Mouse (Mus musculus) midbrain, embryonic 12.5 days (tissue): ENCODE data around the gene Krt76. TPM values are rescaled to one million over a fixed set of nuclear protein-coding genes. Genes with fewer than 3 reads are reported as not detected.
A peak's percentile ranks its signal among the peaks of the same experiment; 100 is the strongest.

Experiments used
- ATAC-seq: fragments of 200-750 bp; cut with Nextera tagmentation; 2 replicates; pipeline ENCODE4 v1.8.0; 2017; ENCODE audit warnings: low read depth, moderate TSS enrichment, moderate library complexity; ENCODE audit not compliant: low FRiP score
- H3K27ac ChIP-seq: fragments of 300-500 bp; sonication (generic); replicated peaks from 2 replicates; pipeline ENCODE4 v1.5.1; 2016; ENCODE audit warnings: mild to moderate bottlenecking
- H3K27me3 ChIP-seq: fragments of 300-500 bp; sonication (generic); 2 replicates; pipeline ENCODE4 v1.6.1; 2016; ENCODE audit warnings: mild to moderate bottlenecking
- H3K36me3 ChIP-seq: fragments of 300-500 bp; sonication (generic); 2 replicates; pipeline ENCODE4 v1.6.1; 2016
- H3K4me1 ChIP-seq: fragments of 300-500 bp; sonication (generic); 2 replicates; pipeline ENCODE4 v1.6.1; 2016
- H3K4me2 ChIP-seq: fragments of 300-500 bp; sonication (generic); replicated peaks from 2 replicates; pipeline ENCODE4 v1.6.1; 2016; ENCODE audit warnings: mild to moderate bottlenecking, moderate library complexity
- H3K4me3 ChIP-seq: fragments of 300-500 bp; sonication (generic); 2 replicates; pipeline ENCODE4 v1.5.1; 2016; ENCODE audit warnings: mild to moderate bottlenecking
- H3K9ac ChIP-seq: fragments of 300-500 bp; sonication (generic); replicated peaks from 2 replicates; pipeline ENCODE4 v1.6.1; 2016; ENCODE audit warnings: mild to moderate bottlenecking, moderate library complexity
- H3K9me3 ChIP-seq: fragments of 300-500 bp; sonication (generic); 2 replicates; pipeline ENCODE4 v1.6.1; 2016; ENCODE audit warnings: mild to moderate bottlenecking
- WGBS: fragments of 180-500 bp; shearing (Covaris S2); methylation state at CpG from one replicate; pipeline ENCODE4 v1.1.7; 2016; 5-methylcytosine and 5-hydroxymethylcytosine counted together
- polyA plus RNA-seq: library from polyadenylated mRNA; unstranded; fragments of >200 nt; fragmentation: Nextera tagmentation; extraction: Ambion mirVana; gene quantifications from 2 replicates; pipeline ENCODE4 v1.2.1, GENCODE M21; 2016

Gene Krt76
- polyA plus RNA-seq, 1 experiment from 2014 or later = not detected

DNA sequence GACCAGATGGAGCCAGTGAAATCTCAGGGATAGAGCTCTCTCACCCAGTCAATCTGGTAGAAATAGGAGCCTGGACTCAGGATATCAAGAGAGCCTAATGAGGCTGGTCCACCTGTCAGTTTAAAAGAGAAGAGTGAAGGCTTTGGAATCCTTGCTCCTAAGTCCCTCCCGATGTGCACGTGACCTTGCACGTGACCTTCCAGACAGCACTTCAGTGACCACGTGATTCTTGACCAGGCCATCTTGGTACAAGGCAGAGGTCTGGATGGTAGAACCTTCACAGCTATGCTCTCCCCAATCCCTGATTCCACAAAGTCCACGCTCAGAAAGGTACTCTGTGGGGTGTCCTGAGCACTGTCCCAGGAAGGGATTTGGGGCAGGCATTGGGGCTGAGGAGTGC, 12.1 kb upstream of the Krt76 start:
- ATAC-seq = no peak
- no peaks in the 10 kb centered on the region for H3K36me3 ChIP-seq
- no peak overlapping the region for H3K4me3 ChIP-seq
- no peaks in the 10 kb centered on the region for H3K27me3 ChIP-seq
- no peaks in the 10 kb centered on the region for H3K4me1 ChIP-seq
- no peak overlapping the region for H3K9ac ChIP-seq
- H3K9me3 ChIP-seq = no peaks in the 10 kb centered on the region
- H3K4me2 ChIP-seq = no peak overlapping the region
- WGBS = 88% methylated on average over 5 of the region's 5 CpGs
- no peak overlapping the region for H3K27ac ChIP-seq

- WGBS = 54% methylated on average over 12 of the region's 12 CpGs
- ATAC-seq = no peak
- Histone ChIP-seq H3K9me3 (no peaks in the 10 kb centered on the region), H3K27me3 (no peaks in the 10 kb centered on the region), H3K36me3 (no peaks in the 10 kb centered on the region), H3K4me2 (no peak overlapping the region), H3K4me1 (no peaks in the 10 kb centered on the region), H3K4me3 (no peak overlapping the region), H3K9ac (no peak overlapping the region), H3K27ac (no peak overlapping the region)
These were observed 9.7 kb upstream of the Krt76 start for GRCm38 (mm10) chr15:101902171-101903149.

DNA sequence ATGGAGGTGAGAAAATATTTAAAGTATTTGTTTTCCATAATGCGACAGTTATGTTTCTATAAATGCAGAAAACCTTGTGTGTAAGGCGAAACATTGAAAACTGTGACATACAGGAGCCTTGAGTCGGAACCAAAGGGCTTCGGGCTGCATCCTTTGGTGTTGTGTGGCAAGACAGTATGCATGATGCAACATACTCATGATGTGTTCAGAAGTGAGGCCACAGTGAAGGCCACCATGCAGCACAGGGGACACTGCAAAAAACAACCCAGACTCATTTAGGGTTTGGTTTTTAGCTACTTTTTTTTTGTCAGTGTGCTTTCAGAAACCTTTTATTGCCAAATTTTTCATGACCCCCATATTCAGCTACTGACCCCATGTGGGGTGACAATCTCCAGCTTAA, 2.5 kb upstream of the Krt76 start:
- WGBS = 95% methylated on average over 4 of the region's 4 CpGs
- Histone ChIP-seq H3K4me3 (no peak overlapping the region), H3K4me1 (no peaks in the 10 kb centered on the region), H3K9me3 (no peaks in the 10 kb centered on the region), H3K9ac (no peak overlapping the region), H3K27ac (no peak overlapping the region), H3K4me2 (no peak overlapping the region), H3K36me3 (no peaks in the 10 kb centered on the region), H3K27me3 (no peaks in the 10 kb centered on the region)
- no peak for ATAC-seq

DNA sequence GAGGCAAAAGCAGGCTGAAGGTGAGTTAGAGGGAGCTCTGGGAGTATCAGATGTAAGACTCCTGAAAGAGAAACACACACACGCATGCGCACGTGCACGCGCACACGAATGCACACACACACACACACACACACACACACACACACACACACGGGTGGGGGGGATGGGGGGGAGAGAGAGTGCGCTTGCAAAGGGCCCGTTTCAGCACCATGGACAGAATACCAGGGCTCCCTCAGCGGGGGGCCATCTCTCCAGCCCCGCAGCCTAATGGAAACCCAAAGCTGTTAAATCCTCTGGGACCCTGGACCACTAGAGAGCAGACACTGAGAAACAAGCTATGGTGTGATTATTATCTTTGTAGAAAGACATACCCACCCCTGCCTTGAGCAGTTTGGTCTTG, 12.9 kb downstream of the Krt76 start:
- H3K9ac ChIP-seq = no peak overlapping the region
- H3K4me2 ChIP-seq = no peak overlapping the region
- 0 out of 2 replicates have a peak, but pooled peaks cover under 1% of the 10 kb centered on the region for H3K27me3 ChIP-seq
- 22% methylated on average over 7 of the region's 11 CpGs for WGBS
- no peak overlapping the region for H3K4me3 ChIP-seq
- ATAC-seq = no peak
- no peak overlapping the region for H3K27ac ChIP-seq
- no peaks in the 10 kb centered on the region for H3K4me1 ChIP-seq
- no peaks in the 10 kb centered on the region for H3K36me3 ChIP-seq
- H3K9me3 ChIP-seq = no peaks in the 10 kb centered on the region

GRCm38 (mm10) chr15:101878041-101878440, 14.7 kb downstream of the Krt76 start:
- Histone ChIP-seq H3K27me3 (no peaks in the 10 kb centered on the region), H3K4me1 (no peaks in the 10 kb centered on the region), H3K4me2 (no peak overlapping the region), H3K9me3 (no peaks in the 10 kb centered on the region), H3K4me3 (no peak overlapping the region), H3K9ac (no peak overlapping the region), H3K36me3 (no peaks in the 10 kb centered on the region), H3K27ac (no peak overlapping the region)
- 70% methylated on average over 2 of the region's 2 CpGs for WGBS
- no peak for ATAC-seq

DNA sequence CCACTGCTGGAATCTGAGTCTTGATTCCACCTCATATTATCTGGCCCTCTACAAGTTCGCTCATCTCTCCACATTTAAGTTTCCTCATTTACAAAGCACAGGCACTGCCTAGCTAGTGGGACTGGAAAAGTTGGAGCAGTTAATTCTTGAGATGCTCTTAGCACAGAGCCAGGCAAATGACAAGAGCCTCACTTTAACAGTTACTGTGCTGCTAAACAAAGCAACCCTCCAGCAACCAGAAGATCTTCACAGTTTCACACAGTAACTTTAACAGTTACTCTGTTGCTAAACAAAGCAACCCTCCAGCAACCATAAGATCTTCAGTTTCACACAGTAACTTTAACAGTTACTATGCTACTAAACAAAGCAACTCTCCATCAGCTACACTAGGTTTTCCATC, 18.3 kb downstream of the Krt76 start:
- WGBS = 89% methylated on average over 1 of the region's 1 CpGs
- Histone ChIP-seq H3K4me3 (no peak overlapping the region), H3K27ac (no peak overlapping the region), H3K9ac (no peak overlapping the region), H3K9me3 (no peaks in the 10 kb centered on the region), H3K4me2 (no peak overlapping the region), H3K27me3 (no peaks in the 10 kb centered on the region), H3K4me1 (0 out of 2 replicates have a peak, but pooled peaks cover 3% of the 10 kb centered on the region), H3K36me3 (no peaks in the 10 kb centered on the region)
- ATAC-seq = no peak

DNA sequence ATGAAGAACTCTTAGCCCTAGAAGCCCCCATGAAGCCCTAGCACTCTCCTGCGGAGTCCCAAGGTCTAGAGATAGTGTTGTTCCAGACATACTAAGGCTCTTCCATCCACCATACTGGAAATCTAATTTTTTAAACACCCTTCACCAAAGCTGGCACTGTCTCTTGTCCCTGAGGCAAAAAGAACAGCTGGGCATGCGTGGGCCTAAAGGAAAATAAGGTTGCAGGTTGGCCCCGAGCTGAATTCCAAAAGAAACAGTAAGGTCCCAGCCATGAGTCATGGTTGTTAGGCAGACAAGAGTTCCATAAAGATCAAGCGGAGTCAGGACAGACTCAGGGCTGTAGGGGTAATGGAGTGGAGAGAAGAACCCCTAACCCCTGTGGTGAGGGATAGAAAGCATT, 19.5 kb downstream of the Krt76 start:
- 59% methylated on average over 4 of the region's 4 CpGs for WGBS
- H3K9ac ChIP-seq = no peak overlapping the region
- H3K4me2 ChIP-seq = no peak overlapping the region
- H3K4me3 ChIP-seq = no peak overlapping the region
- 0 out of 2 replicates have a peak, but pooled peaks cover 4% of the 10 kb centered on the region for H3K4me1 ChIP-seq
- no peaks in the 10 kb centered on the region for H3K27me3 ChIP-seq
- no peak overlapping the region for H3K27ac ChIP-seq
- no peaks in the 10 kb centered on the region for H3K9me3 ChIP-seq
- no peak for ATAC-seq
- H3K36me3 ChIP-seq = no peaks in the 10 kb centered on the region

DNA sequence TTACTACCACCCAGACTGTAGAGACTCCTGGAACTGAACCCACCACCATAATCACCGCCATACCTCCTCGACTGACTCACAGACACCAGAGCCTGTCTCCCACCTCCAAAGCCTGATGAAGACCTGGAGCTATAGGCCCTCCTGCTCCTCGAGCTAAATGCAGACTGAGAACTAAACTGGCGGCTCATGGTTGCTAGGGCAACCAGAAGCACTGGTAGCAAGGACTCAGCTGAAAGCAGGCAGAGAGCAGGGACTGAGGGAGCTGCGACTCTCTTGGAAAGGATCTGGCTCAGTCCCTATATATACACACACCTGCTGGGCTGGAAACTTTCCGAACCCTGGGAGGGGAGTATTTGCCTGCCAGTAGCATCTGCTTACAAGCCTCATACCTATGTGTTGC, 23.3 kb downstream of the Krt76 start, which contains the start of gene Krt77:
Gene Krt77, minus strand, starts transcription at position 275 of the 400 bp plus-strand sequence.
- Histone ChIP-seq H3K4me1 (0 out of 2 replicates have a peak, but pooled peaks cover 4% of the 10 kb centered on the region), H3K9me3 (no peaks in the 10 kb centered on the region), H3K36me3 (no peaks in the 10 kb centered on the region), H3K27me3 (no peaks in the 10 kb centered on the region), H3K27ac (no peak within 1 kb of the TSS), H3K4me2 (no peak within 1 kb of the TSS), H3K4me3 (no peak within 1 kb of the TSS), H3K9ac (no peak within 1 kb of the TSS)
- no peak for ATAC-seq
- WGBS = 35% methylated on average over 6 of the region's 6 CpGs

- H3K36me3 ChIP-seq = no peaks in the 10 kb centered on the region
- peaks cover 9% of the 10 kb centered on the region; the same call in 1 of the 2 replicates for H3K27me3 ChIP-seq
- H3K9ac ChIP-seq = no peak overlapping the region
- H3K4me3 ChIP-seq = no peak overlapping the region
- H3K27ac ChIP-seq = no peak overlapping the region
- H3K4me1 ChIP-seq = 0 out of 2 replicates have a peak, but pooled peaks cover 4% of the 10 kb centered on the region
- no peak overlapping the region for H3K4me2 ChIP-seq
- H3K9me3 ChIP-seq = no peaks in the 10 kb centered on the region
- ATAC-seq = no peak
- WGBS = 87% methylated on average over 7 of the region's 7 CpGs
These were observed 26.0 kb downstream of the Krt76 start for GRCm38 (mm10) chr15:101866754-101867153.

GRCm38 (mm10) chr15:101860421-101861130, 32.1 kb downstream of the Krt76 start:
- no peak overlapping the region for H3K27ac ChIP-seq
- peaks cover 17% of the 10 kb centered on the region; the same call in 1 of the 2 replicates for H3K4me1 ChIP-seq
- WGBS = 57% methylated on average over 13 of the region's 13 CpGs
- peak overlapping the region; percentile 40; the same call in 1 of the 2 replicates for H3K9ac ChIP-seq
- no peaks in the 10 kb centered on the region for H3K9me3 ChIP-seq
- H3K4me2 ChIP-seq = peak overlapping the region; percentile 75
- ATAC-seq = no peak
- H3K36me3 ChIP-seq = no peaks in the 10 kb centered on the region
- H3K27me3 ChIP-seq = peaks cover 50% of the 10 kb centered on the region
- H3K4me3 ChIP-seq = peak overlapping the region; percentile 47; the same call in 1 of the 2 replicates

- Histone ChIP-seq H3K4me3 (peak overlapping the region; percentile 47), H3K27ac (no peak overlapping the region), H3K4me2 (peak overlapping the region; percentile 75), H3K9me3 (no peaks in the 10 kb centered on the region), H3K27me3 (peaks cover 54% of the 10 kb centered on the region), H3K36me3 (no peaks in the 10 kb centered on the region), H3K4me1 (peaks cover 17% of the 10 kb centered on the region; the same call in 1 of the 2 replicates), H3K9ac (peak overlapping the region; percentile 40)
- peak; percentile 27; the same call in 1 of the 2 replicates for ATAC-seq
- 1% methylated on average over 32 of the region's 33 CpGs for WGBS
These were observed 33.0 kb downstream of the Krt76 start for GRCm38 (mm10) chr15:101859735-101860170.
